Mouse (Mus musculus) ovary, postnatal 10 days (tissue): ENCODE data around the gene Ifna6.

Experiments
- DNase-seq: peaks from one replicate; pipeline ENCODE4 v3.0.0; 2022; ENCODE audit warnings: low spot score

Gene Ifna6

GRCm38 (mm10) chr4:88845334-88845733 is 18.1 kb downstream of the Ifna6 start:
- no peak for DNase-seq

GRCm38 (mm10) chr4:88849698-88850097 is 22.5 kb downstream of the Ifna6 start, which contains the start of gene Ifna1:
Ifna1 (plus strand) TSS chr4:88850087.
- DNase-seq = no peak

GRCm38 (mm10) chr4:88851026-88851763 is 24.0 kb downstream of the Ifna6 start:
- DNase-seq = no peak

- no peak for DNase-seq
Measured at GRCm38 (mm10) chr4:88859214-88859613, 32.0 kb downstream of the Ifna6 start.

- DNase-seq = no peak
Measured at GRCm38 (mm10) chr4:88863309-88863708, 36.1 kb downstream of the Ifna6 start.

- DNase-seq = no peak
Measured at GRCm38 (mm10) chr4:88864599-88864998, 37.4 kb downstream of the Ifna6 start.

GRCm38 (mm10) chr4:88865011-88865569 is 37.9 kb downstream of the Ifna6 start:
- no peak for DNase-seq

- DNase-seq = peak; percentile 52
Measured at GRCm38 (mm10) chr4:88867366-88867925, 40.2 kb downstream of the Ifna6 start.

GRCm38 (mm10) chr4:88867926-88868911 is 41.0 kb downstream of the Ifna6 start:
- DNase-seq = no peak

- no peak for DNase-seq
Measured at GRCm38 (mm10) chr4:88872691-88873090, 45.5 kb downstream of the Ifna6 start.

GRCm38 (mm10) chr4:88875435-88876095 is 48.3 kb downstream of the Ifna6 start:
- DNase-seq = no peak

GRCm38 (mm10) chr4:88876520-88876919 is 49.3 kb downstream of the Ifna6 start:
- no peak for DNase-seq
